Mouse (Mus musculus) erythroblast, adult 5-6 weeks (primary cell): ENCODE measurements around the gene Agpat4. TPM values are rescaled to one million over a fixed set of nuclear protein-coding genes. Genes with fewer than 3 reads are reported as not detected.
"Not testable (repeated sequence)": the region's sequence is repeated elsewhere in the genome, so short reads cannot be mapped to it uniquely, and the experiment has no call there.

Experiments
- ATAC-seq: replicated peaks from 2 replicates; pipeline ENCODE4 v1.8.0; 2016; ENCODE audit warnings: moderate number of reproducible peaks, mild to moderate bottlenecking, moderate TSS enrichment, inconsistent platforms; ENCODE audit not compliant: poor library complexity, low FRiP score, severe bottlenecking
- total RNA-seq, 2 experiments: library from RNA; stranded (forward) in 1 of 2; stranded (reverse) in 1 of 2; fragments of 150-400 nt in 1 of 2; fragments of 200-764, 138-1000 nt in 1 of 2; gene quantifications; 2 replicates each; pipeline versions ENCODE4 v1.2.3 to v1.2.4; 2015 to 2017; ENCODE audit warnings: low replicate concordance in 2 of 2

Agpat4 gene
- total RNA-seq, 2 experiments from 2014 or later: 73.6 to 99.3 TPM

- no peak for ATAC-seq
Observed at GRCm38 (mm10) chr17:12120268-12120667, 1.8 kb downstream of the Agpat4 start.

DNA sequence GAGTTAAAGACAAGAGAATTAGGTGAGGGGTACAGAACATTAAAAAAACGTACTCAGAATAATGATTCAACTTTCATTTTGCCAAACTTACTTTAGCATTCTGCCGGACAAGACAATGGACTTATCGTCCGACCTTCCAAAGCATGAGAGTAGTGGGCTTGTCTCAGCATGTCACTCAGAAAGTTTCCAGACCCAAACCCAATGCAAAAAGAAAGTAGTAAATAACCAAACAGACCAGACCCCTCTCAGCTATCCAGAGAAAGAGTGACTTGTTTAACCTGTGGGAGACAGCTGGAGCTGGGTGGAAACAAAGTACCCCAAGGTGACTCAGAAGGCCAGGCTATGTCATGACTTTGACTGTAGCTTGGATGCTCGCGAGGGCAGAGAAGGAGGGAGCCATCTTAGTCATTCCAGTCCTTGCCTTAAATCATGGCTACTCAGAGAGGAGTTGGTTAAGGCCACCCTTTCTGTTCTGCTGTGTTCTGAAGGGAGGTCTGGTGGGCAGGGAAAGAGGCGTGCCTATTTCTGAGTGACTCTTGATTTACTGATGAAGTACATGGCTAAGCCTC, 2.8 kb downstream of the Agpat4 start:
- 0 out of 2 replicates have a peak, but pooled peaks have one; percentile 17 for ATAC-seq

- not testable (repeated sequence) for ATAC-seq
Observed at GRCm38 (mm10) chr17:12122262-12122661, 3.8 kb downstream of the Agpat4 start.

- no peak for ATAC-seq
Observed at GRCm38 (mm10) chr17:12123168-12123567, 4.7 kb downstream of the Agpat4 start.

DNA sequence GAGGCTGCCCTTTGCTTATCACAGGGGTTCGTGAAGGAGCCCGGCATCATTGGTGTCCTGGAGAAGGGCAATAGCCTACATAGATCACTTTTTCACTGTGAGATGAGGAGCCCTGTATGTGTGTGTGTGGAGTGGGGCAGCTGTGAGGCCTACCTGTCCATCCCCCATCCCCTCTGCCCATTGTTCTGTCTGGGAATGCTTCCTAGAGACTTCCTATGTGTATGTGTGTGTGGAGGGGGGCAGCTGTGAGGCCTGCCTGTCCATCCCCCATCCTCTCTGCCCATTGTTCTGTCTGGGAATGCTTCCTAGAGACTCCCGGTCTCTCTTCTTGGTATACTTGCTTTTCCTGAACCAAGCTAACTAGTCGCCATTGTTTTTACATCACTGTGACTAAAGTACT, 8.6 kb downstream of the Agpat4 start:
- ATAC-seq: no peak

GRCm38 (mm10) chr17:12128976-12129375, 10.5 kb downstream of the Agpat4 start:
- ATAC-seq: no peak

DNA sequence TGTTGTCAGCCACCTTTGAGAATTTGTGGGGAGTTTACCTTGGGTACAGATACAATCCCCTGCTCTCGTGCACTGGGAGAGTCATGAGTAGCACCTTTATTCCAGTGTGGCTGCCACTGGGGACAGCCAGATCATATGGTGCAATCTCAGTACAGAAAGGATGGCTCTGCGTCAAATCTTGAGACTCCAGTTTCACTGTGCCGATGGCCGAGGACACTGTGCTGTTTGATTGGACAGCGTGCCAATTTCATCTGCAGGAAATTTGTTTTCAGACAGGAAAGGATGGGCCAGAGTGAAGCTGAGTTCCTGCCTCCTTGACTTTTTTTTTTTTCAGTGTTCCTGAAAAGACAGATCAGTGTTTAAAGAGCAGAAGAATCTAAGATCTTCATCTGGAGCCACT, 12.7 kb downstream of the Agpat4 start:
- no peak for ATAC-seq

GRCm38 (mm10) chr17:12131581-12131980, 13.1 kb downstream of the Agpat4 start:
- no peak for ATAC-seq

- ATAC-seq: peak; percentile 63; the same call in 1 of the 2 replicates
Observed at GRCm38 (mm10) chr17:12132904-12133303, 14.4 kb downstream of the Agpat4 start.

GRCm38 (mm10) chr17:12133985-12134384, 15.5 kb downstream of the Agpat4 start:
- no peak for ATAC-seq

GRCm38 (mm10) chr17:12134975-12135633, 16.6 kb downstream of the Agpat4 start:
- ATAC-seq: no peak

GRCm38 (mm10) chr17:12138355-12138754, 19.9 kb downstream of the Agpat4 start:
- ATAC-seq: no peak

GRCm38 (mm10) chr17:12143948-12144364, 25.5 kb downstream of the Agpat4 start:
- no peak for ATAC-seq

DNA sequence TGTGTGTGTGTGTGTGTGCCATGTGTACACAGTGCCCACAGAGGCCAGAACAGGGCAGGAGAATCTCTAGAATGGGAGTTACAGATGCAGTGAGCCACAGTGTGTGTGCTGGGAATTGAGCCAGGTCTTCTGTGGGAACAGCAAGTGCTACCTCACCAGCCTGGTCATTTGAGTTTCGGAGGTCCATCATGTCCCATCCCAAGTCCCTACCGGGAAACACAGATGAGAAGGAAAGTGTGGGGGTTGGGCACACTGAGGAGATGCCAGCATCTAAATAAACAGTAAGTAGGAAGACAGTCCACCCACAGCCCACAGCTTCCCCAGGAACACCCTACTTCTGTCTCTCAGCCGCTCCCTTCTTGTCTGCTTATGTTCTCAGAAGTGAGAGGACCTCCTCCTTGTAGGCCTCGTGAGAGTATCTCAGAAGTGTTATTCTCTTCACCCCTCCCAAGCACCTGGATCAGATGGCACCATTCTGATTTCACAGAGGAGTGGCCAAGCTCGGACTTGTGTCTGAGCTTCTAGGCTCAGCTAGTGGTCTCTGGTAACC, 27.7 kb downstream of the Agpat4 start:
- no peak for ATAC-seq

- ATAC-seq: no peak
Observed at GRCm38 (mm10) chr17:12147830-12148229, 29.3 kb downstream of the Agpat4 start.

GRCm38 (mm10) chr17:12149232-12149861, 30.8 kb downstream of the Agpat4 start:
- peak; percentile 88 for ATAC-seq

GRCm38 (mm10) chr17:12150970-12151369, 32.5 kb downstream of the Agpat4 start:
- peak; percentile 43; the same call in 1 of the 2 replicates for ATAC-seq

DNA sequence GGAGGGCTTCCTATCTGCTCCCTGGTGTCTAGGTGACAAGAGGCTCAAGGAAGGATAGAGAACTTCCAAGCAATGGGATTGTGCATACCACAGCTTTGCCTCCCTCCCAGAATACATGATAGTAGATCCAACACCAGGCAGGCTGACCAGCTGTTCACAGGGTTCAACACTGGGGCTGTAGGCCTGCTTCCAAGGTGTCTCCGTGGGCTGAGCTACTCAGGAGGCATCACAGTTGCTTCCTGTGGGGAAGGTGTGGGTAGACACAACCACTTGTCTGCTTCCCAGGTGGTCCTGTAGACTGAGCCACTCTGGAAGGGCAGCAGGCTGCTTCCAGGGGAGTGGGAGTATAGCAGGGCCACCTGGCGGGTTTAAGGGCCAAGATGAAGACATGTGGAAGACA, 35.8 kb downstream of the Agpat4 start:
- ATAC-seq: no peak

DNA sequence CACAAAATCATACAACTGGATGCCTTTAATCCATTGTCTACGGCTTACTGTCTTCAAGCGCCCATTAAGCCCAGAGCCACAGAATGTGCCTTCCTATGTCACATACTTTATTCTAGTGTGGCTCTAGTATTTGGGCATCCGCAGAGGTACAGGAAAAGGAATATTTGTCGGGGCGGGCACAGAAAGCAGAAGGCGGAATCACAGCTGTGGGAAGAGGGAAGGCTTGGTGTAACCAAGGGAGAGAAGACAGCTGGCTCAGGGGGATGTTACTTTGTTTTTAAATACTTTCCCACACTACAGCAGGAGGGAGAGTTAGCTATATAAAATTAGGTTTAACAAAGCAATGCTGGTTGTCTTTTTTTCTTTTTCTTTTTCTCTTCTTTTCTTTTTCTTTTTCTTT, 36.7 kb downstream of the Agpat4 start:
- ATAC-seq: no peak

DNA sequence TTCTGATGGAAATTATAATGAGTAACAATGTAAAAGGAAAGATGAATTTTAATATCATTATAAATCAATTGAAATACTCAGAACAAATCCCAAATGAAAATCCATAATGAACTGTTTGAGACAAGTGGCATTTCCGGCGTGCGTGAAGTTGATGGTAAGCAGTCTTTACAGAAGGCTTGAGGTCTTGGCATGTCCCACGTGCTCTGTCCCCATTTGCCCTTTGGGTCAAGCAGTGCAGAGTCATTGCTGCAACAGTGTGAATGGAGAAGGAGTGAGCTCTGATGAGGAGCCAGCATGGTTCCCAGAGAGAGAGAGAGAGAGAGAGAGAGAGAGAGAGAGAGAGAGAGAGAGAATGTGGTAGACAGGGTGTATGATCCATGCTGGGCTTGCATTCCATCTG, 37.4 kb downstream of the Agpat4 start:
- no peak for ATAC-seq

GRCm38 (mm10) chr17:12156661-12157060, 38.2 kb downstream of the Agpat4 start:
- no peak for ATAC-seq
